Mouse (Mus musculus) bone marrow, adult 2 months (tissue): Measurements from ENCODE around the gene Zfpm1.

Experiments
- CTCF ChIP-seq: fragments of 200-500 bp; IDR thresholded peaks from 2 replicates; pipeline ENCODE4 v1.5.1; 2011; ENCODE audit warnings: low read length, control low read depth; ENCODE audit not compliant: control insufficient read depth, insufficient read depth
- POLR2A ChIP-seq: fragments of 200-500 bp; IDR thresholded peaks from 2 replicates; pipeline ENCODE4 v1.6.1; 2011; ENCODE audit warnings: low read depth, mild to moderate bottlenecking, control low read depth, low read length, borderline replicate concordance; ENCODE audit not compliant: control insufficient read depth

- TF ChIP-seq CTCF, result no peak
- TF ChIP-seq POLR2A, result no peak
Measured at GRCm38 (mm10) chr8:122266867-122267266, 15.1 kb upstream of the Zfpm1 start.
